Mouse (Mus musculus) gastrocnemius, postnatal 4 days (tissue): ENCODE results near the gene Pigv. TPM values are rescaled to one million over a fixed set of nuclear protein-coding genes. Genes with fewer than 3 reads are reported as not detected.
"Not testable (repeated sequence)": the region's sequence is repeated elsewhere in the genome, so short reads cannot be mapped to it uniquely, and the experiment has no call there.

ENCODE experiments used
- DNase-seq, 2 experiments: peaks; one replicate each; pipeline ENCODE4 v3.0.0; 2021 to 2022; ENCODE audit warnings: low spot score in 2 of 2, mixed read lengths in 2 of 2
- total RNA-seq, 2 experiments: library from RNA; stranded (reverse); gene quantifications; 2 replicates each; pipeline ENCODE4 v1.2.3; 2021

The Pigv gene
- total RNA-seq, 2 experiments from 2014 or later, result 11.3 to 11.7 TPM

GRCm38 (mm10) chr4:133649989-133650699, 22.3 kb downstream of the Pigv start, which contains the start of gene Zdhhc18:
Zdhhc18 (minus strand) TSS chr4:133650154.
- DNase-seq, result peak in 1 of 2 experiments; percentile 76

GRCm38 (mm10) chr4:133649464-133649863, 23.0 kb downstream of the Pigv start:
- DNase-seq, result not testable (repeated sequence)

- no peak for DNase-seq
Measured at GRCm38 (mm10) chr4:133645680-133646079, 26.8 kb downstream of the Pigv start.

GRCm38 (mm10) chr4:133645195-133645594, 27.3 kb downstream of the Pigv start:
- DNase-seq, result no peak

- no peak for DNase-seq
Measured at GRCm38 (mm10) chr4:133634043-133634410, 38.4 kb downstream of the Pigv start.

- peak; percentile 84 to 86 for DNase-seq
Measured at GRCm38 (mm10) chr4:133633332-133634042, 39.0 kb downstream of the Pigv start.

GRCm38 (mm10) chr4:133632483-133633327, 39.7 kb downstream of the Pigv start:
- DNase-seq, result peak in 1 of 2 experiments; percentile 56

- DNase-seq, result no peak
Measured at GRCm38 (mm10) chr4:133631769-133632411, 40.6 kb downstream of the Pigv start.

- no peak for DNase-seq
Measured at GRCm38 (mm10) chr4:133631071-133631768, 41.2 kb downstream of the Pigv start.

GRCm38 (mm10) chr4:133630326-133630920, 42.0 kb downstream of the Pigv start:
- DNase-seq, result no peak

GRCm38 (mm10) chr4:133629191-133629590, 43.3 kb downstream of the Pigv start:
- no peak for DNase-seq

GRCm38 (mm10) chr4:133628517-133628916, 43.9 kb downstream of the Pigv start:
- DNase-seq, result no peak

GRCm38 (mm10) chr4:133627039-133627438, 45.4 kb downstream of the Pigv start:
- no peak for DNase-seq

- DNase-seq, result no peak
Measured at GRCm38 (mm10) chr4:133626621-133627020, 45.8 kb downstream of the Pigv start.

GRCm38 (mm10) chr4:133626221-133626620, 46.2 kb downstream of the Pigv start:
- DNase-seq, result no peak

GRCm38 (mm10) chr4:133625621-133626071, 46.8 kb downstream of the Pigv start:
- DNase-seq, result no peak

- DNase-seq, result no peak
Measured at GRCm38 (mm10) chr4:133624830-133625229, 47.6 kb downstream of the Pigv start.

- no peak for DNase-seq
Measured at GRCm38 (mm10) chr4:133622161-133622695, 50.2 kb downstream of the Pigv start.

- no peak for DNase-seq
Measured at GRCm38 (mm10) chr4:133620668-133621067, 51.8 kb downstream of the Pigv start.
